Mouse (Mus musculus) MEL (cell line): Measurements from ENCODE around the gene Bcr. TPM values are rescaled to one million over a fixed set of nuclear protein-coding genes. Genes with fewer than 3 reads are reported as not detected.

Experiments
- DNase-seq: peaks from one replicate; pipeline ENCODE4 v3.0.0; 2011; ENCODE audit warnings: low read depth, low spot score
- H3K27ac ChIP-seq: 2 replicates; pipeline ENCODE4 v1.5.1; 2012; ENCODE audit warnings: low read depth, mild to moderate bottlenecking, control low read depth, low read length, moderate library complexity; ENCODE audit not compliant: control insufficient read depth
- H3K27me3 ChIP-seq, 2 experiments: fragments of 150-350 bp in 1 of 2; sonication (generic) in 1 of 2; 2 replicates each; pipeline ENCODE4 v1.6.1; 2012; ENCODE audit warnings: low read length in 2 of 2, mild to moderate bottlenecking in 2 of 2, improper control_type of control experiment in 1 of 2, moderate library complexity in 1 of 2; ENCODE audit not compliant: insufficient read depth in 2 of 2, control insufficient read depth in 1 of 2
- H3K36me3 ChIP-seq, 2 experiments: 2 replicates each; pipeline ENCODE4 v1.6.1; 2012 to 2014; ENCODE audit warnings: low read length in 2 of 2, improper control_type of control experiment in 1 of 2, inconsistent platforms in 1 of 2, mild to moderate bottlenecking in 1 of 2; ENCODE audit not compliant: insufficient read depth in 2 of 2, control insufficient read depth in 1 of 2
- H3K4me1 ChIP-seq, 2 experiments: fragments of 150-350 bp in 1 of 2; sonication (generic) in 1 of 2; 2 replicates each; pipeline ENCODE4 v1.6.1; 2012; ENCODE audit warnings: low read length in 2 of 2, improper control_type of control experiment in 1 of 2, mild to moderate bottlenecking in 1 of 2; ENCODE audit not compliant: insufficient read depth in 2 of 2, control insufficient read depth in 1 of 2
- H3K4me3 ChIP-seq, 2 experiments: fragments of 150-350 bp in 1 of 2; sonication (generic) in 1 of 2; 2 replicates each; pipeline ENCODE4 v1.5.1; 2012; ENCODE audit warnings: low read depth in 2 of 2, low read length in 2 of 2, mild to moderate bottlenecking in 2 of 2, moderate library complexity in 2 of 2, control low read depth in 1 of 2, improper control_type of control experiment in 1 of 2; ENCODE audit not compliant: control insufficient read depth in 1 of 2, insufficient read depth in 1 of 2
- H3K79me2 ChIP-seq: 2 replicates; pipeline ENCODE4 v1.6.1; 2012; ENCODE audit warnings: mild to moderate bottlenecking, low read length, moderate library complexity; ENCODE audit not compliant: control insufficient read depth, poor library complexity, insufficient read depth
- H3K9ac ChIP-seq: 2 replicates; pipeline ENCODE4 v1.6.1; 2012; ENCODE audit warnings: low read depth, mild to moderate bottlenecking, control low read depth, low read length, moderate library complexity; ENCODE audit not compliant: control insufficient read depth, poor library complexity, severe bottlenecking
- H3K9me3 ChIP-seq: fragments of 150-350 bp; sonication (generic); replicated peaks from 2 replicates; pipeline ENCODE4 v1.6.1; 2012; ENCODE audit warnings: mild to moderate bottlenecking, low read length, improper control_type of control experiment, moderate library complexity; ENCODE audit not compliant: insufficient read depth
- BHLHE40 ChIP-seq: IDR thresholded peaks from 2 replicates; pipeline ENCODE4 v1.6.1; 2012; ENCODE audit warnings: low read depth, mild to moderate bottlenecking, inconsistent platforms, low read length, improper control_type of control experiment, borderline replicate concordance
- CHD1 ChIP-seq: IDR thresholded peaks from 2 replicates; pipeline ENCODE4 v1.6.1; 2012; ENCODE audit warnings: low read depth, mild to moderate bottlenecking, inconsistent platforms, low read length, improper control_type of control experiment
- CTCF ChIP-seq, 3 experiments: IDR thresholded peaks in 2 of 3; conservative IDR thresholded peaks in 1 of 3; 2 replicates each; pipeline ENCODE4 v1.5.1; 2011 to 2012; ENCODE audit warnings: low read length in 3 of 3, low read depth in 2 of 3, mild to moderate bottlenecking in 2 of 3, improper control_type of control experiment in 1 of 3, inconsistent platforms in 1 of 3, mixed read lengths in 1 of 3, moderate library complexity in 1 of 3; ENCODE audit not compliant: control insufficient read depth in 1 of 3, insufficient read depth in 1 of 3, poor library complexity in 1 of 3, severe bottlenecking in 1 of 3
- ETS1 ChIP-seq: IDR thresholded peaks from 2 replicates; pipeline ENCODE4 v1.6.1; 2012; ENCODE audit warnings: low read depth, mild to moderate bottlenecking, inconsistent platforms, low read length, improper control_type of control experiment, moderate library complexity
- GABPA ChIP-seq: IDR thresholded peaks from 2 replicates; pipeline ENCODE4 v1.6.1; 2012; ENCODE audit warnings: low read depth, mild to moderate bottlenecking, inconsistent platforms, low read length, improper control_type of control experiment, moderate library complexity
- GATA1 ChIP-seq: IDR thresholded peaks from 2 replicates; pipeline ENCODE4 v1.6.1; 2011; ENCODE audit warnings: low read depth, low read length, improper control_type of control experiment
- MAX ChIP-seq: IDR thresholded peaks from 2 replicates; pipeline ENCODE4 v1.6.1; 2011; ENCODE audit warnings: low read length, improper control_type of control experiment
- MAZ ChIP-seq: IDR thresholded peaks from 2 replicates; pipeline ENCODE4 v1.6.1; 2012; ENCODE audit warnings: low read depth, mild to moderate bottlenecking, inconsistent platforms, low read length, improper control_type of control experiment
- MEF2A ChIP-seq: IDR thresholded peaks from 2 replicates; pipeline ENCODE4 v1.6.1; 2014; ENCODE audit warnings: low read depth, mild to moderate bottlenecking, inconsistent platforms, low read length, improper control_type of control experiment; ENCODE audit not compliant: poor library complexity, insufficient replicate concordance, severe bottlenecking; ENCODE audit errors: extremely low read depth
- MXI1 ChIP-seq: IDR thresholded peaks from 2 replicates; pipeline ENCODE4 v1.6.1; 2011; ENCODE audit warnings: mild to moderate bottlenecking, low read depth, low read length, improper control_type of control experiment
- POLR2A ChIP-seq, 2 experiments: IDR thresholded peaks; 2 replicates each; pipeline ENCODE4 v1.6.1; 2011 to 2012; ENCODE audit warnings: low read length in 2 of 2, mild to moderate bottlenecking in 2 of 2, control low read depth in 1 of 2, improper control_type of control experiment in 1 of 2, low read depth in 1 of 2, moderate library complexity in 1 of 2; ENCODE audit not compliant: control insufficient read depth in 1 of 2, insufficient read depth in 1 of 2, poor library complexity in 1 of 2
- POLR2AphosphoS2 ChIP-seq: IDR thresholded peaks from 2 replicates; pipeline ENCODE4 v1.6.1; 2011; ENCODE audit warnings: low read length, improper control_type of control experiment
- POLR2AphosphoS5 ChIP-seq: IDR thresholded peaks from 2 replicates; pipeline ENCODE4 v1.6.1; 2012; ENCODE audit warnings: low read depth, borderline replicate concordance, mild to moderate bottlenecking, inconsistent platforms, low read length, moderate library complexity, mixed read lengths
- RAD21 ChIP-seq: IDR thresholded peaks from 2 replicates; pipeline ENCODE4 v1.6.1; 2011; ENCODE audit warnings: mild to moderate bottlenecking, low read depth, low read length, improper control_type of control experiment
- RCOR1 ChIP-seq: IDR thresholded peaks from 2 replicates; pipeline ENCODE4 v1.6.1; 2012; ENCODE audit warnings: low read depth, mild to moderate bottlenecking, inconsistent platforms, low read length, improper control_type of control experiment
- TAL1 ChIP-seq: IDR thresholded peaks from 2 replicates; pipeline ENCODE4 v1.6.1; 2012; ENCODE audit warnings: mild to moderate bottlenecking, inconsistent platforms, low read length, moderate library complexity, mixed read lengths
- TCF12 ChIP-seq: IDR thresholded peaks from 2 replicates; pipeline ENCODE4 v1.6.1; 2014; ENCODE audit warnings: low read depth, mild to moderate bottlenecking, inconsistent platforms, low read length, improper control_type of control experiment, moderate library complexity
- UBTF ChIP-seq: IDR thresholded peaks from 2 replicates; pipeline ENCODE4 v1.6.1; 2012; ENCODE audit warnings: low read depth, mild to moderate bottlenecking, inconsistent platforms, low read length, improper control_type of control experiment, moderate library complexity, borderline replicate concordance; ENCODE audit not compliant: insufficient read depth
- USF2 ChIP-seq, 2 experiments: IDR thresholded peaks; 2 replicates each; pipeline ENCODE4 v1.6.1; 2011 to 2012; ENCODE audit warnings: improper control_type of control experiment in 2 of 2, low read length in 2 of 2, borderline replicate concordance in 1 of 2, inconsistent platforms in 1 of 2, low read depth in 1 of 2, mild to moderate bottlenecking in 1 of 2; ENCODE audit not compliant: insufficient read depth in 1 of 2
- ZNF384 ChIP-seq: IDR thresholded peaks from 2 replicates; pipeline ENCODE4 v1.6.1; 2012; ENCODE audit warnings: low read depth, mild to moderate bottlenecking, inconsistent platforms, low read length, improper control_type of control experiment
- polyA plus RNA-seq, 2 experiments: library from polyadenylated mRNA; stranded (reverse) in 1 of 2; unstranded in 1 of 2; fragments of >175 nt in 1 of 2; fragments of >200 nt in 1 of 2; gene quantifications; 2 replicates each; pipeline versions ENCODE4 v1.2.1 to v1.2.4; 2012; ENCODE audit warnings: low replicate concordance in 2 of 2, low read depth in 1 of 2; ENCODE audit not compliant: insufficient read length in 2 of 2, insufficient read depth in 1 of 2, missing spikeins in 1 of 2
- total RNA-seq: library from RNA; depleted of rRNA; stranded (reverse); fragments of 300-350 nt; gene quantifications from 2 replicates; pipeline ENCODE4 v1.2.3, GENCODE M21; 2012

Gene Bcr
- total and polyA plus RNA-seq, 3 experiments = not detected

DNA sequence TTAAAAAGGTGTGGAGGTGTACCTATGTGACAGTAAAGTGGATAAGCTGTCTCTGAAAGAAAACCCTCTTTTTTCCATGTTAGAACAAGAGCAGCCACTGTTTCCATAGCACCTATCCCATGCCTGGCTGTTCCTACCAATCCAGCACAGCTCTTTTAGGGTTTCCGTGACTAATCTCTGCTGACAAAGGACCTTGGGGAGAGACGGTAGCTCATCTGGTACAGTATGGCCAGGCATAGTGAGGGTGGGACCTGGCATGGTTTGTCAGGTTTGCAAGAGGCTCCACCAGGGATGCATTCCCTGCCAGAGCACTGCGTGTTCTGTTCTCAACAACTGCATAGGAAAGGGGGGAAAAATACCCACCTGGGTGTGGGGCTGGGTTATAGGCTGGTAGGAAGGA, 52.0 kb downstream of the Bcr start:
- Histone ChIP-seq H3K9me3 (no peaks in the 10 kb centered on the region), H3K27me3 (no peaks in the 10 kb centered on the region), H3K79me2 (no peaks in the 10 kb centered on the region), H3K4me1 (no peaks in the 10 kb centered on the region), H3K9ac (no peak overlapping the region), H3K27ac (no peak overlapping the region), H3K36me3 (no peaks in the 10 kb centered on the region), H3K4me3 (no peak overlapping the region)
- DNase-seq = no peak
- TF ChIP-seq GATA1 = no peak
- TF ChIP-seq USF2 (IDR thresholded peaks at IDR 0.05; ENCODE audit: borderline replicate concordance in 1 of 2, insufficient read depth in 1 of 2, low read depth in 1 of 2, low read length in 2 of 2) = no peak
- no peak for TF ChIP-seq POLR2AphosphoS2

DNA sequence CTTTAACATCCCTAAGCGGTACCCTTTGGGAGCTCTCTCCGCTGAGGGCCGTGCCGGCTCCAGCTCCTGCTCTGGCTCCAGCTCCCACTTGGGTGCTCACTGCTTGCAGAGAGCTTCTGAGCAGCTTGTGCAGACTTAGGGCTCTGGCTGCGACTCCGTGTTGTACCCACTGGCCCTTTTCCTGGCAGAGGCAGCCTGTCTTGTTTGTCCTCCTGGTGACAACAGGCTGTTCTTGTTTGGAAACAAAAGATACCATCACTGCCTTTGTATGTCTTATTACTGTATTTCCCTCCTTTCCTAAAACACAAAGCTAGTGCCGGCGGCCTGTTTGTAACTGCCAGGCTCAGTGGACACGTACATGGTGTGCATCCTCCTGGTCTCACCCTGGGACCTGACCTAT, 53.2 kb downstream of the Bcr start:
- TF ChIP-seq MXI1 (no peak), POLR2A (IDR thresholded peaks at IDR 0.05; ENCODE audit: control insufficient read depth in 1 of 2, insufficient read depth in 1 of 2, low read depth in 1 of 2, low read length in 2 of 2, poor library complexity in 1 of 2) (no peak), RAD21 (no peak), TAL1 (no peak), MAX (no peak), UBTF (no peak), TCF12 (no peak), RCOR1 (no peak), ETS1 (no peak), GABPA (no peak), MAZ (no peak), ZNF384 (no peak), CTCF (IDR thresholded peaks at IDR 0.05 in 2 of 3, conservative IDR thresholded peaks at IDR 0.05 in 1 of 3; ENCODE audit: control insufficient read depth in 1 of 3, insufficient read depth in 1 of 3, low read depth in 2 of 3, low read length in 3 of 3, poor library complexity in 1 of 3, severe bottlenecking in 1 of 3) (no peak), MEF2A (no peak), POLR2AphosphoS5 (no peak), BHLHE40 (no peak), GATA1 (no peak), CHD1 (no peak)
- no peaks in the 10 kb centered on the region for H3K79me2 ChIP-seq
- no peak overlapping the region for H3K9ac ChIP-seq
- H3K4me1 ChIP-seq = no peaks in the 10 kb centered on the region
- H3K4me3 ChIP-seq = no peak overlapping the region
- DNase-seq = no peak
- no peaks in the 10 kb centered on the region for H3K27me3 ChIP-seq
- H3K36me3 ChIP-seq = no peaks in the 10 kb centered on the region
- no peaks in the 10 kb centered on the region for H3K9me3 ChIP-seq
- H3K27ac ChIP-seq = no peak overlapping the region
